Mouse (Mus musculus): ENCODE measurements around the gene Tro. TPM values are rescaled to one million over a fixed set of nuclear protein-coding genes. Genes with fewer than 3 reads are reported as not detected.

Gene Tro
- polyA plus RNA-seq (2012; rRNA removed), result 0.48 and 0.67 TPM in 2 replicates

DNA sequence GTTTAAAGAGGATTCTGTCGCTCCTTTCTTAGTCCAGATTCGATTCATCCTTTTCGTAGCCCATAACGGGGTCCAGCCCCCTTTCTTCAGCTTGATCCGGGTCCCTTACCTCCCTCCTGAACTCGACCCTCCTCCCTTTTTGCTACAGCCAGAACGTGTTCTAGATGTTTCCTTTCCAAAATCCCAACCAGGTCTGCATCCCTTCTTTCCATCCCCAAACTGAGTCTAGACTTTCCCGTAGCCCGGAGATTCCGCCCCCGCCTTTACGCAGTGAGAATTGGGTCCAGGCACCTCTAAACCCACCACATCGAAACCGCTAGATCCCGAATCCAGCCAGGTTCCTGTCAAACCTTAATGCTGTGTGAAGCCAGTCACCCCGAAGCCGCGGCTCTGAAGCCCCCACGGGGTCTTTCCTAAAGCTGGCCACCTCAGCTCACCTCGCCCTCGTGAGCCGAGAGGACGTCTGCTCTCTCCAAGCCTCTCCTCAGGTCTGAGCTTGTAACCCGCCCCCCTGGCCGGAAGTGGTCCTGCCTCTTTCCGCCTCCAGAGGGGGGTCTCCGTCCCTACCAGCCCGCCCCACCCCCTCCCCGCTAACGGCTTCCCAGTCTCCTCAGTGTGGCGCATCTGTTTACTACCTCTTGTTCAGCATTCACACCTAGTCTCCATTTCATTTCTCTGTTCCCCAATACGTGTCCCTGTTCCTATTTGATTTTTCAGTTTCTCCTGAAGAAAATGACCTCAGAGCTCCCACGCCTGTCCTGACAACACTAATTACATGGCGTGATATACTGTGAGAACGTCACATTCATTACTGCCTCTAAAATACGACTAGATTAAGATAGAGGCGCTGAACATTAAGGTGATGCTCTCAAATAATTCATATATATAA lies at the start of gene Tro:
TSS of gene Tro (minus strand) at position 676 of the 889 bp plus-strand sequence.
- no peak for DNase-seq (ENCODE audit: low read depth, low spot score)
- 23% methylated on average over 37 of the region's 37 CpGs for WGBS

GRCm38 (mm10) chrX:150677505-150677904 lies 20.1 kb upstream of the Tro start:
- 40% methylated on average over 1 of the region's 1 CpGs for WGBS

GRCm38 (mm10) chrX:150662809-150663208 lies 5.4 kb upstream of the Tro start:
- 31% methylated on average over 4 of the region's 4 CpGs for WGBS
- DNase-seq (ENCODE audit: low read depth, low spot score), result no peak

More at GRCm38 (mm10) chrX:150677505-150677904, 20.1 kb upstream of the Tro start:
- DNase-seq (ENCODE audit: low read depth, low spot score), result no peak

- WGBS, result 55% methylated on average over 3 of the region's 3 CpGs
Measured at GRCm38 (mm10) chrX:150657797-150658118, 375 bp upstream of the Tro start.

DNA sequence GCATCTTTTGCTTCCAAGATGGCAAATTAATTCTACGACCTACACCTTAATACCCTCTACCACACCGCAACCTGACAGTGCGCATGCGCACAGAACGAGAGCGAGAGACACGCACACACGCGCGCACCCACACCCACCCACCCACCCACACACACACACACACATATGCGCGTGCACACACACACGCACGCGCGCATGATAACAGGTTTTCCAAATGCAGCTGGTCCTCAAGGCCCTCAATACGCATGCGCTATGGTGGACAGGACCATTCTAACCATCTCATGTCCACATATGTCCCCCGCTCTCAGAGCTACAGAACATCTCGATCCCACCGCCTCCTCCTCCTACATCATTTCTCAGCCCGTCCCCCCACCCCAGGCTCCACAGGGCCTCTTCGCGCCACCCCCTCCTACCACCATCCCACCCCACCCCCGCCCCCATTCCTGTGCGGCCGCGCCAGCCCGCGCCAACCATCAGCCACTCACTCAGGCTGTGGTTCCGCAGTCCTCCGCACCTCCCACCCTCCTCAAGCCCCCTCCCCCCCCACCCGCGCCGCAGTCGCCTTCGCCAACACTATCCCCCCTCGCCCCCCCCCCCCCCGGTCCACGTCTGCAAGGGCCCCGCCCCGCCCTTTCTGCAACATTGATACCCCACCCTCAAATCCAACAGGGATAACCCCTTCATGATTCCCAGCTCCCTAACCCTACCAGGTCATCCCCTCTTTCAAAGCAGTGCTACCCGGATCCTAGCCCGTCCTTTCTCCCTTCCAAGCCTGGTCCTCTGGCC lies 1.1 kb downstream of the Tro start:
- DNase-seq (ENCODE audit: low read depth, low spot score), result no peak
- 42% methylated on average over 27 of the region's 44 CpGs for WGBS

More at GRCm38 (mm10) chrX:150657797-150658118, 375 bp upstream of the Tro start:
- no peak for DNase-seq (ENCODE audit: low read depth, low spot score)

DNA sequence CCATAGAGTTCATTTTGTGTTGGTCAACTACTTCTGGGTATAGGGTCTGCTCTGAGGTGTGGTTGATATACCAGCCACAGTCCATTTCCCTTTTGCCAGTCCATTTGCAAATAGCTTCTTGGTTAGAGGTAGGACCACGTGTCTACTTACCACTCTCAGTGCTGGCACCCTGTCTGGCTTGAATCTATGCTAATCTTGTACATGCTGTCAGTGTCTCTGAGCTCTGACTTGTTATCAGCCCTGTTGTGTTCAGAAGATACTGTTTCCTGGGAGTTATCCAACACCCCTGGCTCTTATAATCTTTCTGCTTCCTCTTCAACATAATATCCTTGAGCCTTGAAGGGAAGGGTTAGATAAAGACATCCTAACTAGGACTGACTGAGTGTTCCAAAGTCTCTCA lies 21.0 kb downstream of the Tro start:
- no peak for DNase-seq (ENCODE audit: low read depth, low spot score)
- 60% methylated on average over 1 of the region's 1 CpGs for WGBS

DNA sequence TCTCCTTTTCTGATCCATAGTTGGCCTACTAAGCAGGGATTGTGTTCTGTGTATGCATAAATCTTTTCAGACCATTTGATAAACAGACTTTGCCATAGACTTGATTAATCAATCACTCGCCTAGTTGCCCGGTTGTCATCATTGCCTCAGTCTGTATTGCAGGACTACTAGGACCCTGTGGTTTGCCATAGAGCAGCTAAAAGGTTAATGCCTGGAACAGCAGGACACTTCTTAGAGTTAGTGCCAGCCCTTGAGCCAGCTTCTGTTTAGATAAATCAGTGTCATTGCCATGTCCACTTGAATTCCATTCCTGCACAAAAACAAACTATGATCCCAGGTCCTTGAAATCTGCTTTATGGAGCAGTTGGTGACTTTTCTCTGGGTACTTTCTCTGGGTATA lies 58.5 kb downstream of the Tro start:
- WGBS, result 84% methylated on average over 2 of the region's 2 CpGs
- DNase-seq (ENCODE audit: low read depth, low spot score), result no peak

Other genes starting within 250 kb of the Tro start
- 4.1 and 4.2 TPM in 2 replicates for gene Tmem29, start 198.4 kb downstream of the Tro start, polyA plus RNA-seq (2012; rRNA removed)
- 0.58 and 0.73 TPM in 2 replicates for gene Alas2, start 110.2 kb downstream of the Tro start, polyA plus RNA-seq (2012; rRNA removed)
- gene Pfkfb1, start 69.4 kb downstream of the Tro start, polyA plus RNA-seq (2012; rRNA removed), result 3.6 and 4.1 TPM in 2 replicates
- 5.1 and 7.2 TPM in 2 replicates for gene Apex2, start 67.7 kb downstream of the Tro start, polyA plus RNA-seq (2012; rRNA removed)
- gene Maged2, start 156.8 kb upstream of the Tro start, polyA plus RNA-seq (2012; rRNA removed), result 10.3 and 12.3 TPM in 2 replicates

Measured in large intestine, adult 2 months (tissue).